Mouse (Mus musculus): Measurements from ENCODE around the gene Hoxa3. TPM values are rescaled to one million over a fixed set of nuclear protein-coding genes. Genes with fewer than 3 reads are reported as not detected.

Hoxa3 gene
- polyA plus RNA-seq, 1 experiment from 2014 or later: not detected

GRCm38 (mm10) chr6:52169499-52170165 lies 43.5 kb downstream of the Hoxa3 start:
- no peak overlapping the region for H3K4me2 ChIP-seq
- 4% methylated on average over 16 of the region's 16 CpGs for WGBS
- H3K9me3 ChIP-seq (replicated peaks): no peaks in the 10 kb centered on the region
- no peaks in the 10 kb centered on the region for H3K36me3 ChIP-seq (ENCODE audit: poor library complexity, severe bottlenecking)
- H3K4me3 ChIP-seq: no peak overlapping the region
- peaks cover 7% of the 10 kb centered on the region; the same call in 1 of the 2 replicates for H3K4me1 ChIP-seq
- no peak for ATAC-seq
- no peak overlapping the region for H3K27ac ChIP-seq
- peaks cover 98% of the 10 kb centered on the region for H3K27me3 ChIP-seq
- H3K9ac ChIP-seq: no peak overlapping the region

GRCm38 (mm10) chr6:52168191-52169055 lies 44.7 kb downstream of the Hoxa3 start:
- ATAC-seq: no peak
- Histone ChIP-seq H3K9me3 (replicated peaks) (no peaks in the 10 kb centered on the region), H3K9ac (no peak overlapping the region), H3K36me3 (ENCODE audit: poor library complexity, severe bottlenecking) (no peaks in the 10 kb centered on the region), H3K4me3 (no peak overlapping the region), H3K27ac (no peak overlapping the region), H3K27me3 (peaks cover 99% of the 10 kb centered on the region), H3K4me2 (no peak overlapping the region), H3K4me1 (peaks cover 7% of the 10 kb centered on the region; the same call in 1 of the 2 replicates)
- WGBS: 1% methylated on average over 42 of the region's 42 CpGs

- no peak for ATAC-seq
- no peak overlapping the region for H3K27ac ChIP-seq
- H3K4me1 ChIP-seq: peaks cover 6% of the 10 kb centered on the region; the same call in 1 of the 2 replicates
- no peaks in the 10 kb centered on the region for H3K36me3 ChIP-seq (ENCODE audit: poor library complexity, severe bottlenecking)
- H3K27me3 ChIP-seq: peaks cover 99% of the 10 kb centered on the region
- WGBS: 1% methylated on average over 14 of the region's 14 CpGs
- H3K4me2 ChIP-seq: no peak overlapping the region
- H3K9ac ChIP-seq: no peak overlapping the region
- no peaks in the 10 kb centered on the region for H3K9me3 ChIP-seq (replicated peaks)
- no peak overlapping the region for H3K4me3 ChIP-seq
Measured at GRCm38 (mm10) chr6:52167736-52168161, 45.4 kb downstream of the Hoxa3 start.

DNA sequence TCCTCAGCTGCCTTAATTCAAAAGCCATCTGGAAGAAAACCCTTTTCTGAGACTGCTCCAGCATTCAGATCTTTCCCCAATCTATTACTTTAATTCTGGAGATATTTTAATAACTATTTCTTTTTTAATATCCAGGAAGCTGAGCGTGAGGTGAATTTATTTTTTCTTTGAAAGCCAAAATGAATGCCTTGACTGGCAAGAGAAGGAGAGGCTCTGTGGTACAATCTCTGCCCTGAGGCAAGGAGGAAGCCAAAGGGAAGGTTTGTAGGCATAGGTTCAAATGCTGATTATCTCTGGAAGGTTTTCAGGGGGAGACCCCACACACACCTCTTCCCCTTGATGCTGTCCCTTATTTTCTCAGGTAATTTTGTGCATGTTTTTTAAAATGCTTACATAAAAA lies 46.0 kb downstream of the Hoxa3 start:
- no peaks in the 10 kb centered on the region for H3K36me3 ChIP-seq (ENCODE audit: poor library complexity, severe bottlenecking)
- H3K4me1 ChIP-seq: no peaks in the 10 kb centered on the region; the same call in 1 of the 2 replicates
- peaks cover 99% of the 10 kb centered on the region for H3K27me3 ChIP-seq
- no peak overlapping the region for H3K4me3 ChIP-seq
- no peak overlapping the region for H3K4me2 ChIP-seq
- no peak for ATAC-seq
- H3K9ac ChIP-seq: no peak overlapping the region
- WGBS: 3% methylated on average over 1 of the region's 1 CpGs
- no peak overlapping the region for H3K27ac ChIP-seq
- H3K9me3 ChIP-seq (replicated peaks): no peaks in the 10 kb centered on the region

DNA sequence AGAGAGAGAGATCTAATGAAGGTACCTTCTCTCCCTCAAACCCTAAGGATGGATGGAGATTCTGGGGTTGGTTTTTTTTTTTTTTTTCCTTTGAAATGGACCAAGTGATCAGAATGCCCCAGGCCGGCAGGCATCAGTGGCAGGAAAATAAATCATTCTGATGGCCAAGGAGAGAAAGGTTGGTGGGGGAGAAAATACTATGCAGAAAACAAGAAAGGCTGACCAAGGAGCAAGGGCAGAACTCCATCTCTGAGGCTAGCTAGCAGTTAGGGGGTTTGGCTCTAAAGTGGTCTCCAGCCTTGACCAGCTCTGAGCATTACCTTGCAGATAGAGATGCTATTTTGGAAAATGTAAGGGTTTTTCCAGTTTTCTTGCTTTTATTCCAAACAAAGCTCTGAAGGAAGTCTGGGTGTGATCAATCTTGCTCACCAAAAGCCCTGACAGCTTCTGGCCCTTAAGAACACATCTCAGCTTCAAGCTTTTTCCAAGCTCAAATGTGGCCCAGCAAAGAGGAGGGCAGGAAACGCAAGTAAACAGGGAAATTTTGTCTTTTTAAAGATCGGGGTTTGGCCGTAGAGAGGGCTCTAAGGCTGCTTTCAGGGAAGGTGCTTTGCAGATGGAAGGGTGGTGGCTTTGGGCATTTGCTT lies 46.6 kb downstream of the Hoxa3 start:
- 6% methylated on average over 4 of the region's 4 CpGs for WGBS
- no peak overlapping the region for H3K27ac ChIP-seq
- no peaks in the 10 kb centered on the region for H3K36me3 ChIP-seq (ENCODE audit: poor library complexity, severe bottlenecking)
- ATAC-seq: no peak
- no peaks in the 10 kb centered on the region for H3K4me1 ChIP-seq
- no peak overlapping the region for H3K4me3 ChIP-seq
- no peaks in the 10 kb centered on the region for H3K9me3 ChIP-seq (replicated peaks)
- peaks cover 99% of the 10 kb centered on the region for H3K27me3 ChIP-seq
- no peak overlapping the region for H3K4me2 ChIP-seq
- no peak overlapping the region for H3K9ac ChIP-seq

GRCm38 (mm10) chr6:52165441-52166370 lies 47.4 kb downstream of the Hoxa3 start:
- Histone ChIP-seq H3K27ac (no peak overlapping the region), H3K9ac (no peak overlapping the region), H3K4me1 (0 out of 2 replicates have a peak, but pooled peaks cover 1% of the 10 kb centered on the region), H3K9me3 (replicated peaks) (no peaks in the 10 kb centered on the region), H3K36me3 (ENCODE audit: poor library complexity, severe bottlenecking) (no peaks in the 10 kb centered on the region), H3K4me3 (no peak overlapping the region), H3K4me2 (no peak overlapping the region), H3K27me3 (peaks cover 99% of the 10 kb centered on the region)
- no peak for ATAC-seq
- WGBS: under 1% methylated on average over 28 of the region's 28 CpGs

- under 1% methylated on average over 25 of the region's 25 CpGs for WGBS
- H3K36me3 ChIP-seq (ENCODE audit: poor library complexity, severe bottlenecking): no peaks in the 10 kb centered on the region
- 0 out of 2 replicates have a peak, but pooled peaks cover 3% of the 10 kb centered on the region for H3K4me1 ChIP-seq
- H3K9ac ChIP-seq: no peak within 1 kb of the TSS
- H3K4me2 ChIP-seq: no peak within 1 kb of the TSS
- no peak within 1 kb of the TSS for H3K27ac ChIP-seq
- no peaks in the 10 kb centered on the region for H3K9me3 ChIP-seq (replicated peaks)
- no peak within 1 kb of the TSS for H3K4me3 ChIP-seq
- peaks cover 99% of the 10 kb centered on the region for H3K27me3 ChIP-seq
- ATAC-seq: no peak
Measured at GRCm38 (mm10) chr6:52164626-52165440, 48.3 kb downstream of the Hoxa3 start, which contains the start of gene Hoxa2. TSS of gene Hoxa2 (minus strand) at chr6:52164831.

- WGBS: under 1% methylated on average over 28 of the region's 39 CpGs
- no peak overlapping the region for H3K27ac ChIP-seq
- H3K27me3 ChIP-seq: peaks cover 99% of the 10 kb centered on the region
- H3K9ac ChIP-seq: no peak overlapping the region
- ATAC-seq: no peak
- no peaks in the 10 kb centered on the region for H3K9me3 ChIP-seq (replicated peaks)
- 0 out of 2 replicates have a peak, but pooled peaks cover 5% of the 10 kb centered on the region for H3K4me1 ChIP-seq
- no peak overlapping the region for H3K4me3 ChIP-seq
- no peak overlapping the region for H3K4me2 ChIP-seq
- no peaks in the 10 kb centered on the region for H3K36me3 ChIP-seq (ENCODE audit: poor library complexity, severe bottlenecking)
Measured at GRCm38 (mm10) chr6:52164051-52164625, 49.0 kb downstream of the Hoxa3 start.

- Histone ChIP-seq H3K36me3 (ENCODE audit: poor library complexity, severe bottlenecking) (no peaks in the 10 kb centered on the region), H3K4me2 (no peak overlapping the region), H3K27ac (no peak overlapping the region), H3K9me3 (replicated peaks) (no peaks in the 10 kb centered on the region), H3K4me1 (peaks cover 11% of the 10 kb centered on the region), H3K4me3 (no peak overlapping the region), H3K9ac (no peak overlapping the region), H3K27me3 (peaks cover 99% of the 10 kb centered on the region)
- no peak for ATAC-seq
- WGBS: under 1% methylated on average over 17 of the region's 17 CpGs
Measured at GRCm38 (mm10) chr6:52163366-52164031, 49.6 kb downstream of the Hoxa3 start.

All from forebrain, embryonic 13.5 days (tissue).